Mouse (Mus musculus): ENCODE measurements around the gene Syne1.

GRCm38 (mm10) chr10:5250702-5251101, 300.6 kb downstream of the Syne1 start:
- no peak for TF ChIP-seq CTCF (IDR thresholded peaks at IDR 0.05; ENCODE audit: extremely low read depth, insufficient read depth, insufficient read length, insufficient replicate concordance)
- no peak for TF ChIP-seq POLR2A (IDR thresholded peaks at IDR 0.05; ENCODE audit: low read depth, low read length)
